Mouse (Mus musculus) cerebellum, adult 2 months (tissue): ENCODE data around the gene Rad51b.

Experiments
- CTCF ChIP-seq: fragments of 200-500 bp; IDR thresholded peaks from 2 replicates; pipeline ENCODE4 v1.5.1; 2011; ENCODE audit warnings: low read depth, mild to moderate bottlenecking, control low read depth, low read length, moderate library complexity, borderline replicate concordance; ENCODE audit not compliant: insufficient read depth
- POLR2A ChIP-seq: fragments of 200-500 bp; IDR thresholded peaks from 2 replicates; pipeline ENCODE4 v1.6.1; 2011; ENCODE audit warnings: low read length, control low read depth, borderline replicate concordance; ENCODE audit not compliant: insufficient read depth

GRCm38 (mm10) chr12:79297121-79297576 is at the start of gene Rad51b:
- TF ChIP-seq CTCF (no peak), POLR2A (no peak)
